In the genomic region with DNA sequence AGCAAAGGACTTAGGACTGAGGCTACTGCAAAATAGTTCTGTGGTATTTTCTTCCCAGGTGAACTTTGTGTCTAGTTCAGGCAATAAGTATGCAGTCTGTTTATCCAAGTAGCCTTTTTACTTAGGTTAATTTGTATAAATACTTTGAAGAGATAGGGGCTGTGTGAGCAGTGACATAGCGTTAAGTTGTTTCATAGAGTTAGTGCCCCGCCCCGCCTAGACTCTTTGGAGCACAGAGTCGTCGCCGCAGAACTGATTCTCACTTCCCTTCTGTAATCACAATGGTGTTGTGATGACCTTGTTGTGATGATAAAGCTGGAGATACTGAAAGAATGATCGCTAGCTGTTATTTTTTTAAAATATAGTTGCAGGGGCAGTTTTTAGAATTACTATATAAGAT, we compare ENCODE assay signal across 22 mouse cellular contexts. TPM values are rescaled to one million over a fixed set of nuclear protein-coding genes. Genes with fewer than 3 reads are reported as not detected.
DNase-seq lines count a peak whose midpoint lies in the region; TF ChIP-seq lines count a peak whose summit lies in the region.
"Had no signal": no experiment of that assay in that cellular context is flagged by ENCODE, and none has a peak within 500 bp of the region (broad histone marks: within the 10 kb centered on the region; RNA-seq: fewer than 3 reads in every experiment).

No protein-coding gene starts in this region.

- H3K9ac ChIP-seq in MEL (ENCODE audit: control insufficient read depth, low read depth, low read length, poor library complexity, severe bottlenecking), result no peak overlapping the region
- H3K9ac ChIP-seq: embryonic facial prominence, embryonic 13.5 days; embryonic facial prominence, embryonic 15.5 days; forebrain, embryonic 12.5 days had no signal

- no peak for TF ChIP-seq EP300 in MEL (IDR thresholded peaks at IDR 0.05; ENCODE audit: low read depth in 1 of 2, low read length in 2 of 2)

- peaks cover 8% of the 10 kb centered on the region; the same call in 1 of the 2 replicates for H3K79me2 ChIP-seq in MEL (ENCODE audit: control insufficient read depth, insufficient read depth, low read length, poor library complexity)

- no peaks in the 10 kb centered on the region for H3K9me3 ChIP-seq in MEL (replicated peaks; ENCODE audit: insufficient read depth, low read length)
- H3K9me3 ChIP-seq: embryonic facial prominence, embryonic 13.5 days; embryonic facial prominence, embryonic 15.5 days; forebrain, embryonic 10.5 days; forebrain, embryonic 12.5 days; G1E had no signal

- no peaks in the 10 kb centered on the region for H3K27me3 ChIP-seq in MEL (ENCODE audit: control insufficient read depth in 1 of 2, insufficient read depth in 2 of 2, low read length in 2 of 2)
- no peaks in the 10 kb centered on the region for H3K27me3 ChIP-seq in splenic B cell, adult 2 months (ENCODE audit: control insufficient read depth, insufficient read depth, low read length, poor library complexity, severe bottlenecking)
- H3K27me3 ChIP-seq: CH12.LX; embryonic facial prominence, embryonic 13.5 days; embryonic facial prominence, embryonic 15.5 days; forebrain, embryonic 12.5 days had no signal

- peaks cover 7 to 21% of the 10 kb centered on the region in 2 experiments for H3K4me1 ChIP-seq in MEL (ENCODE audit: control insufficient read depth in 1 of 2, insufficient read depth in 2 of 2, low read length in 2 of 2)
- H3K4me1 ChIP-seq: embryonic facial prominence, embryonic 15.5 days; forebrain, embryonic 10.5 days; forebrain, embryonic 12.5 days had no signal

- no peak for TF ChIP-seq POLR2A in MEL (IDR thresholded peaks at IDR 0.05; ENCODE audit: control insufficient read depth in 1 of 2, insufficient read depth in 1 of 2, low read depth in 1 of 2, low read length in 2 of 2, poor library complexity in 1 of 2)

- no peak for TF ChIP-seq CTCF in MEL (IDR thresholded peaks at IDR 0.05 in 2 of 3, conservative IDR thresholded peaks at IDR 0.05 in 1 of 3; ENCODE audit: control insufficient read depth in 1 of 3, insufficient read depth in 1 of 3, low read depth in 2 of 3, low read length in 3 of 3, poor library complexity in 1 of 3, severe bottlenecking in 1 of 3)

- no peak overlapping the region for H3K4me3 ChIP-seq in MEL (ENCODE audit: control insufficient read depth in 1 of 2, insufficient read depth in 1 of 2, low read depth in 2 of 2, low read length in 2 of 2)
- H3K4me3 ChIP-seq: embryonic facial prominence, embryonic 13.5 days; embryonic facial prominence, embryonic 15.5 days; erythroblast, embryonic 14.5 days; forebrain, embryonic 10.5 days; forebrain, embryonic 12.5 days had no signal

- no peak for TF ChIP-seq RAD21 in MEL (IDR thresholded peaks at IDR 0.05; ENCODE audit: low read depth, low read length)

- peaks cover 45 to 80% of the 10 kb centered on the region in 2 experiments for H3K36me3 ChIP-seq in MEL (ENCODE audit: control insufficient read depth in 1 of 2, insufficient read depth in 2 of 2, low read length in 2 of 2)
- peaks cover 12% of the 10 kb centered on the region for H3K36me3 ChIP-seq in splenic B cell, adult 2 months (ENCODE audit: control insufficient read depth, insufficient read depth, low read length, poor library complexity, severe bottlenecking)

- no peak overlapping the region for H3K27ac ChIP-seq in MEL (ENCODE audit: control insufficient read depth, low read depth, low read length)
- H3K27ac ChIP-seq: embryonic facial prominence, embryonic 13.5 days; embryonic facial prominence, embryonic 15.5 days; forebrain, embryonic 10.5 days; forebrain, embryonic 12.5 days had no signal

- peak; percentile 41 to 53 for DNase-seq in B cell, adult 2 months
- DNase-seq in MEL (ENCODE audit: low read depth, low spot score), result peak; percentile 31
- peak; percentile 22 for DNase-seq in splenic B cell, adult 2 months (ENCODE audit: low read depth, low spot score)
- DNase-seq in cerebellum, adult 9-10 months, result no peak
- no peak for DNase-seq in left cerebral cortex, adult 8-10 months (ENCODE audit: low spot score in 2 of 2)
- DNase-seq in right cerebral cortex, postnatal 25 days, result no peak
- DNase-seq: adrenal gland, adult 8-10 months; adrenal gland, postnatal 14 days; adrenal gland, postnatal 36 days; cerebellum, adult 11-12 months; cerebellum, adult 2 months; cerebellum, adult 9-11 months; cerebellum, postnatal 14 days; cerebellum, postnatal 36 days; embryo, embryonic 11 days had no signal

TF ChIP-seq in MEL, 35 proteins besides CTCF, POLR2A, EP300 and RAD21:
- TF ChIP-seq BHLHE40 (IDR thresholded peaks at IDR 0.05; ENCODE audit: borderline replicate concordance, low read depth, low read length) (no peak), RCOR1 (IDR thresholded peaks at IDR 0.05; ENCODE audit: low read depth, low read length) (peak; percentile 31; the same call in 1 of the 2 replicates)

RNA-seq across cellular contexts. Expression of a gene that starts 22.9 kb away (rescaled TPM):
- 144 and 162 TPM in 2 replicates for total RNA-seq in MEL (2012; rRNA removed)
- 100 to 1,000 TPM; 193 to 329 TPM for polyA plus RNA-seq in MEL (2012; ENCODE audit: insufficient read depth in 1 of 2, insufficient read length in 2 of 2, low read depth in 1 of 2, low replicate concordance in 2 of 2, missing spikeins in 1 of 2)
- 100 to 1,000 TPM; 117 to 139 (median 131) TPM for total RNA-seq in left cerebral cortex, adult 8-10 months (2022)

Comparison
In these comparisons a context has a peak if more than half of its experiments do, and no peak if none do; other contexts are left out.
1. DNase-seq: peak in B cell, adult 2 months (2 of 2), MEL (single experiment) and splenic B cell, adult 2 months (single experiment); none in cerebellum, adult 9-10 months (single experiment), left cerebral cortex, adult 8-10 months (0 of 2) and right cerebral cortex, postnatal 25 days (single experiment).